Mouse (Mus musculus): Measurements from ENCODE around the gene Slc27a1.

The Slc27a1 gene

DNA sequence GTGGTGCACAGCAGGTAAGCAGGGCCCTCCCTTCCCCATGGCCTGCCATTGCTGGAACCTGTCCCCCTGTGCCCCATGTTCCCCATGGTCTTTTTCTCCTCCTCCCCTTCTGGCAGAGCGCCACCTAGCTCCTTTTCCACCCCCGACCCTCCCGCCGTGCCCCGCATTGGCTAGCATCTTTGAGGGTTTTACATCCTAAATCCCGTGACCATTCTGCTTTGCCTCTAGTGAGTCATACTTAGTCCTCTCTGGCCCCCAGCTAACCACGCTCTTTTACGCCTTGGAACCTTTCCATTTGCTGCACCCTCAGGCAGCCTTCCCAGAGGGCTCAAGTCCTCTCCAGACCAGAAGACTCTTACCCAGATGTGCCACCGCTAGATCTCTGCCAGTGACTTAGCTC lies 11.5 kb downstream of the Slc27a1 start:
- 52% methylated on average over 8 of the region's 9 CpGs for WGBS

DNA sequence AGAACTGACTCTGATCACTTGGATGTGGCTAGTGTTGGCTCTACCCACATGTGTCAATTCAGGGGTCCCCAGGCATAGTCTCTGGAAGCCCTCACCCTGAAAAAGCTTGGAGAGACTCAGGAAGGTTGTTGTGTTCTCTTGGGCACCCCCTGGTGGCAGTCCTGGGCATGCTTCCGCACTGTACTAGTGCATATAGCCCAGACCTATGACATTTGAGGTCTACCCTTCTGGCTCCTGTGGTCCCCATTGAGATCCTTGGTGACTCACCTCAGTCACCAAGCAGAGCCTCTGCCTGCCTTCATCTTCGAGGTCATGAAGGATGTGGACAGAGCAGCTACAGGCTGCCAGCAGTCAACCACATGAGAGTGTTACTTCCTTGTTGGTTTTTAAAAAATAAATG lies 18.2 kb downstream of the Slc27a1 start:
- 68% methylated on average over 2 of the region's 2 CpGs for WGBS

DNA sequence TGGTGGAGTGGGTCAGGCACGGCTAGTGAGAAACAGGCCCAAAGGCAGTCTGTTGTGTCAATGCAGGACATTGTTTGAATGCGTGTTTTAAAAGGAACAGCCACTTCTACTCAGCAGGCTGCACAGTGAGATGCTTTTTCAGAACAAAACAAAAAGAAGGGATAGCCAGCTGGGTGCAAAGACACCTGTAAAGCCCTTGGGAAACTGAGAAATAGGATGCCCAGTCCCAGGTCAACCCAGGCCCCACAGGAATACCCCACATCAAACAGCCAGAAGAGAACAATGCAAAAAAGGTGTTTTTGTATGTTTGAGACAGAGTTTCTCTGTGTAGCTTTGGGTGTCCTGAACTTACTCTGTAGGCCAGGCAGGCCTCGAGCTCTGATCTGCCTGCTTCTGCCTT lies 20.1 kb downstream of the Slc27a1 start:
- 57% methylated on average over 3 of the region's 3 CpGs for WGBS

DNA sequence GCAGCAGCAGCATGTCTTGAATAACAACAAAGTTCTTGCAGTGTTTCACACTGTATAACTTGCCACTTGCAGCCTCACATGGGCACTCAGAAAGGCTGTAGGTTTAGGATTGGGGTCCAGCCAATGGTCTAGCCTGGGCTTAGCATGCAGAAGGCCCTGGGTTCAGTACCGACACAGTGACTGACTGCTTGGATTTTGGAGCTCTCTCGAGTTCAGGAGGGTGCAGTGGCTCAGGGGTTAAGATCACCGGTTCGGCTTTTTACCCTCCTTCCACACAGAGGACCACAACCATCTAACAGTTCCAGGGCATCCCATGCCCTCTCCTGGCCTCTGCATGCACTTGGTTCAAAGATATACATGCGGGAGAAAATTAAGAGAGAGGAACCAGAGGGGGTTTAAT lies 22.3 kb downstream of the Slc27a1 start:
- WGBS, result 11% methylated on average over 5 of the region's 5 CpGs

DNA sequence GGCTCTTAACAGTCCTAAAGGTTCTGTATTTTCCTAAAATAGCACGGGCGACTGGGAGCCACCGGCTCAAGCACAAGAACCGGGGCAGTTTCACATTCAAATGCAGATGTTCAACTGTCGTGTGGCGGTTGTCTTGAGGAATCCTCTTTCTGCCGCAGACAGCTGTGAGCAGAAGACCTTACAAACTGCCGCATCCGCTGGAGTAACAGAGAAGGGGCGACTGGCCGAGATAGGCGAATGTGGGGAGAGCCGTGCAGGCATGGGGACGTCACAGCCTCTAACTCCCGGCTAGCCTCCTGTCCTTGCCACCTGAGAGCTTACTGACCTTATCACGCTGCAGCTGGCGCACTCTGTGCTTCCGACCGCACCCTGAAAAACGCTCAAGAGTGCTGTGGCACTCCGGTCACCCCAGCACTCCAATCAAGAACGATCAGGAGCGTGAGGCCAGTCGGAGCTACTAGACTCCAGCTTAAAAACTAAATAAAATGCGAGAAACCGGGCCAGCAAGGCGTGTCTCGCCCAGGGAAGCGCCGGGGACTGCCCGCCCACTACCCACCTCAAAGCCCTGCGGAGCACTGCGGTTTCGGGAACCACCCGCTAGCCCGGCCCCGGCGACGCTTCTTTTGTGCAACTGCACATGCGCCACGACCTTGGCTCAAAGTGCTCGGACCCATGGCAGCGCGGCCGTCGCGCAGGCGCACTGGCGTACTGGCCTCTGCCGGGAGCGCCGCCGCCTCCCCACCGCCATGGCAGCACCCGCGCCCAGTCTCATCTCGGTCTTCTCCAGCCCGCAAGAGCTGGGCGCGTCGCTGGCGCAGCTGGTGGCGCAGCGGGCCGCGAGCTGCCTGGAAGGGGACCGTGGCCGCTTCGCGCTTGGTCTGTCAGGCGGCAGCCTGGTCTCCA lies 23.0 kb downstream of the Slc27a1 start, which contains the start of gene Pgls:
Pgls (plus strand) TSS at position 706 of the 903 bp plus-strand sequence.
- under 1% methylated on average over 71 of the region's 71 CpGs for WGBS

DNA sequence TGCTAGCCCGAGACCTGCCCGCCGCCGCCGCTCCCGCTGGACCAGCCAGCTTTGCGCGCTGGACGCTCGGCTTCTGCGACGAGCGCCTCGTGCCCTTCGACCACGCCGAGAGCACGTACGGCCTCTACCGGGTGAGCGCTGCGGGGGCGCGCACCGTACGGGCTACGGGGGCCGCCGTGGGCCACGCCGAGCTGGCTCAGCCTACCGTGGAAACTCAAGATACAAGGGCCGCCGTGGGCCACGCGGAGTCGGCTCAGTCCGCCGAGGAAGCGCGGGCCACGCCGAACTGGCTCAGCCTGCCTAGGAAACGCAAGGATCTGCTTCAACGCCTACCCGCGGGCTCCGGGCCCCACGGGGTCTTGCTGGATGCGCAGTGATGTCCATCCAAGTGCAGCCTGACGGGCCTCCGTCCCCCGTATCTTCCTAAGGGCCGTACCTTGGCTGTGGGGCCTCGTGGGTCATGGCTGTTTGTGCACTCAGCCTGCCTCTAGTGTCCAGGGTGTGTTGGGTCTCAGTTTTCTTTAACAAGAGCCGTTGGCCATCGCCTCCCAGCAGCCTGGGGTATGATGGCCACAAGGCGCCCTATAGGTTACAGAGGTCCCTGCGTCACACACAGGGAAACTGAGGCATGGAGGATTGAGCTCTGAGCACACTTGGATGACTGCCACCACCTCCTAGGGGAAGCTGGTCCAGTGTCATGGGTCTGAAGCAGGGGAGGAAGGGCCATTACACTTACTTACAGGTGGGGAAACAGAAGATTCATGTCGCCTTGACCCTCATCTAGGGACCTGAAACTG lies 23.9 kb downstream of the Slc27a1 start:
- WGBS, result 4% methylated on average over 60 of the region's 60 CpGs

DNA sequence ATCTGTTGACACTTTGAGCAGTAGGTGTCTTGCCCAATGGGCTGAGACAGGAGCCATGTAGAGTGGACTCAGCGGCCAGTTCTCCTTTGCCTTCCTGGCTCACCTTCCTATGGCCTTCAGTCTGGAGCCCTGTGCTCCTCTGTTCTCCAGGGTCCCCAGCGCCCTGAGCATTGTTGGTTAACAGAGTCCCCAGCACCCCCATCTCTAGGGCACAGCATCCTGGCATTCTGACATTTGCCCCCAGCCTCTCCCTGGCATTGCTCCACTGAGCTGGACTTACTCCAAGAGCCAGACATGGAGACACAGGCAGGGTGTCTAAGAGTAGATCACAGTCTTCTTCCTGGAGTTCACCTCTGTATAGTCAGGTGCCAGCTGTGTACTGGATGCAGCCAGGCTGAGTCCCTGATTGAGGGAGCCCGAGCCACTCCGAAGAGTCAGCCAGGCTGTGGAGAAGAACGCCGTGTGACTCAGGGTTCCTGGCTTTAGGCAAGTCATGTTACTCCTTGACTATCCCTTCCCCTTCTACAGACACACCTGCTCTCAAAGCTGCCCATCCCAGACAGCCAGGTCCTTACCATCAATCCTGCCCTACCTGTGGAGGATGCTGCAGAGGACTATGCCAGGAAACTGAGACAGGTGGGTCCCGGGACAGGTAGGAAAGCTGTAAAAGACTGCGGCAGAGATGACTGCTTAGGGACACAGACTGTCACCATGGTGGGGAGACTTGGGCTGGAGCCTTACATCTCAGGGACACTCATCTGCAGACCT lies 25.1 kb downstream of the Slc27a1 start:
- WGBS, result 84% methylated on average over 8 of the region's 8 CpGs

DNA sequence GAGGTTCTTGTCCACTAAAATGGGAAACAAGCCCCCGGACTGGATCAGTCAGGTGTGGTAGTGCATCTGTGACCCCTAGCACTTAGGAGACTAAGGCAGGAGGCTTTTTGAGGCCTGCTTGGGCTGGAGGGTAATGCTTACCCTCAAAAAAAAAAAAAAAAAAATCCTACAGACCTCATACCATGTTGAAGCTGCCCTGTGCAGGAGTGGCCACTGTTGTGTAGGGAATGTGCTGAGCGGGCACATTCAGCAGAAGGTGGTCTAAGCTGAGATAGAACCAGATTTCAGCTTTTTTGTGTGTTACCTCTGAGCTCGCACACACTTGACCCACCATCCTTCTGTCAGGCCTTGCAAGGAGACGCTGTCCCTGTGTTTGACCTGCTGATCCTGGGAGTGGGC lies 25.6 kb downstream of the Slc27a1 start:
- WGBS, result 96% methylated on average over 4 of the region's 4 CpGs

DNA sequence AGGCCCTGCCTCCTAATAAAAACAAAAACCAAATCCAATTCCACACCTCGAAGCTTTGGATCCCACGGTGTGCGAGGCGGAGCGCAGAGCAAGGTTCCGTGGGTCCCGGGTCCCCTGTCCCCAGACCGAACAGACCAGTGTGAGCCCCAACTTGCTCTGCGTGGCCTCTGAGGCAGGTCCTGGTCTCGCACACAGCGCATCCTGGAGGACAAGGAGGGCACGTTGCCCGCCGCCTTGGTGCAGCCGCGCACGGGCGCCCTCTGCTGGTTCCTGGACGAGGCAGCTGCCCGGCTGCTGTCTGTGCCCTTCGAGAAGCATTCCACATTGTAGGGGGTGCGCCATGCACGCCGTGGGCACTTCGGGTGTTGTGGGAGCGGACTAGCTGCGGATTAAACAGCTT lies 27.2 kb downstream of the Slc27a1 start:
- 6% methylated on average over 27 of the region's 27 CpGs for WGBS

DNA sequence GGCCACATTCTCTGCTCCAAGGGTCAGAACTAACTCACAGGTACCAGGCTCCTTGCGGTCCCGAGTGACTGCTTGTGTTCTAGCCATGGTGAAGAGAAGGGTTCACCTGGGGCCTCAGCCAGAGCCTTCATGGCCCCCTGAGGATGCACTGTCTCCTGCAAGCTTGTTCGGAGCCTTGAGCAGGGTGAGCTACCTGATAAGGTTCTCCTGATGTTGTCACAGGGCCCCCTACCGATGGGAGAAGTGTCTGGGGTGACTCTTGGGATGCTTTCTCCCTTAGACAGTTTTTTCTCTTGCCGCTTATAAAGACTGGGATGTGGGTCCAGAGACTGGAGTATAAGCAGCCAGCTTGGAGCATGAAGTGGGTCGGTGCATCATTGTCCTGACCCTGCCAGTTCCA lies 27.7 kb downstream of the Slc27a1 start:
- 60% methylated on average over 6 of the region's 6 CpGs for WGBS

DNA sequence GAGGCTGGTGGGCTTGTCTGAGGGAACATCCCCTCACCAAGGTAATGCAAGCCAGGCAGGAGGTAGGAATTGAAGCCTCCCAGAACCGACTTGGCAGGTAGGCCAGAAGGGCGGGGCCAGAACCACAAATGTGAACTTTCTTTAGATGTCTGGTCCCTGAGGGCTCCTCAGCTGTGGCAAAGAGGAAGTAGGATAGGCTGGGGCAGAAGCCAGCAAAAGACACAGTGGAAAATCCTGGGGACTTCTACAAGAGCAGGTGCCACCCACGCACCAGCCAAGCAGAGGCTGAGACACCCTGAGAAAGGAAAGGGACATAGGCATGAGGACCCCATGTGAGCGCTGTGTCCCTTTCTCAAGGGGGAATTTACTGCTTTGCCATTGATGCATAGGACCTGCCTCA lies 28.1 kb downstream of the Slc27a1 start:
- 73% methylated on average over 4 of the region's 4 CpGs for WGBS

DNA sequence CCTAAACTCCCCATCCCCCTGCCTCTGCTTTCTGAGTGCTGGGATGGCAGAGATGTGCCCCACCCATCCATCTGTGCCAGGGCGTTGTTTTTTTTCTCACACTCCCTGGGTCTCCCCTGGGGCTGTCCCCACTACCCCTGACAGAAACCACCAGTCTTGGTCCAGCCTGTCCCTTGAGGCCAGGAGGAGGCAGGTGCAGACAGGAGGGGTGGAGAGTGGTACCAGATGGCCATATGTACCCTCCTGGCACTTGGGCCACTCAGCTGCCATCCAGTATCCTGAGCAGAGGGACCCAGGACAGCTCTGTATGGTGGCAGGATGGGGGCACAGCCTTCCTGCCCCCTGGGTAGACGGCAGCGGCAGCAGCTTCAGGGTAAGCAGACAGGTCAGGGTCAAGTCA lies 28.8 kb downstream of the Slc27a1 start, which contains the start of gene Fam129c:
Fam129c (plus strand) TSS at position 198 of the 400 bp plus-strand sequence.
- WGBS, result 85% methylated on average over 3 of the region's 3 CpGs

DNA sequence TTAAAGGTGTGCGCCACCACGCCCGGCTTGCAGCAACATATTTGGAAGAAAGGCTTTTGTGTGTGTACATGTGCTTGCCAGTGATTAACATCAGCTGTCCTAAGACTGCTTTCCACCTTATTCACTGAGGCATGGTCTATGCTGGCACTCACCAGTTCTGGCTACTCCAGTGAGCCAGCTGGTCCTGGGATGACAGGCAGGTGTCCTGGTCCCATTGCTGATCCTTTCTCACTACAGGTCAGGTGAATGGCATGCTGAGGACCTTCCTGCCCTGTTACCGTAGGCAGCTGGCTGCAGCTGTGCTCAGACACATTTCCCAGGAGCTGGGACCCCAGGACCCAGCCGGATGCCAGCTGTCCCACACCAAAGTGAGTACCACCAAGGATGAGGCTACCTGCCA lies 30.2 kb downstream of the Slc27a1 start:
- WGBS, result 95% methylated on average over 5 of the region's 5 CpGs

DNA sequence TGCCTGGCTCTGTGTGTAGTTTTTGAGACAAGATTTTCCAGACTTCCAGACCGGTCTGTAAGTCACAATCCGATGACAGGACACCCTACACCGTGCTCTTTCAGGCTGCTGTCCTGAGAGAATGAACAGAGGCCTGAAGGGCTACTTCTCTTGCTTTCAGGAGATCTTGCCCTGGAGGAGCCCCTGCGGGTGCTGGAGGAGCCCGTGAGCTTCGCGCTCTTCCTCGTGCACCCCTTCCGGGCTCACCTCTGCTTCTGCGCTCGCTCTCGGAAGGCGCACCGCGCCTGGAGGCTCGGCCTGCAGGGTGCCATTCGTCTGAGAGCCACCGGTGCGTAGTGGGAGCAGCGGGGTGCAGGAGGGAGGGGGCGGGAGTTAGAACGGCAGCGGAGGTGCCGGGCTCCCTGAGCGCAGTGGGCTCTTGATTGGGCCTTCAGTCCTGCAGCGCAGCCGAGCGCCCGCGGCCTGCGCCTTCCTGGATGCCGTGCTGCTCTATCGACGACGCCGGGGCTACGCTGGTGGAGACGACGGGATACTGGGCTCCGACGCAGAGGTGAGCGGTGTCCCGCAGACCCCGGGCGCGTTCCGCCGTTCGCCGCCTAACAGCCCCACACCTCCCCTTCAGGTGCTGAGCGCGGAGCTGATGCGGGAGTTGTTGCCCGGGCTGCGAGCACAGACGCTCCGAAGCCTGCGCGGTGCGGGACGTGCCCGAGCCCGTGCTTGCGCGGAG lies 33.4 kb downstream of the Slc27a1 start:
- WGBS, result 7% methylated on average over 63 of the region's 65 CpGs

DNA sequence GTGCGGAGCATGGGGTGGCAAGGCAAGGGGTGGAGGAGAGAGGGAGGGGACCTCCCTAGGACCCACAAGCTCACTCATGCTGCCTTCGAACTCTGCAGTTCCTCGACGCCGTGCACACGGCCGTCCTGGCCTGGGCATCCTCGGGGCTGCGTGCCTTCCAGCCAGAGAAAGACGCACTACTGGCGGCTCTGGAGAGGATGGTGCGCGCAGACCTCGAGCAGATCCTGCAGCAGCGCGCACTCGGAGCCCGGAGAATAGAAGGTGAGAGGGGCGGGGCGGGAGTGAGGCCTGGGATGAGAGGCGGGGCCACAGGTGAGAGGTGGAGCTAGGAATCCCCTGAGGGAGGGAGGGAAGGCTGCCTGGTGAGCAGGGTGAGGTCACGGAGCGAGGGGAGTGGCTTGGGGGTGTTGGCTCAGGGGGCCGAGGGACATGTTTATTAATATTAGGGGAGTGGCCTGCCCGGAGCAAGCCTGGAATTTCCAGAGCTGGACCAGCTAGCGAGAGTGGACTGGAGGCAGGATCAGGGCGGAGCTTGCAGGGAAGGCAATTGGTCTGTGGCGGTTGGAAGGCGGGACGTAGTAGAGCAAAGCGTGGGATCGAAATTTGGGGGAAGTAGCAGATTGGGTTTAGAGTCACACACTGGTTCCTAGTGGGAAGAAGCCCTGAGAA lies 34.1 kb downstream of the Slc27a1 start:
- 9% methylated on average over 32 of the region's 32 CpGs for WGBS

DNA sequence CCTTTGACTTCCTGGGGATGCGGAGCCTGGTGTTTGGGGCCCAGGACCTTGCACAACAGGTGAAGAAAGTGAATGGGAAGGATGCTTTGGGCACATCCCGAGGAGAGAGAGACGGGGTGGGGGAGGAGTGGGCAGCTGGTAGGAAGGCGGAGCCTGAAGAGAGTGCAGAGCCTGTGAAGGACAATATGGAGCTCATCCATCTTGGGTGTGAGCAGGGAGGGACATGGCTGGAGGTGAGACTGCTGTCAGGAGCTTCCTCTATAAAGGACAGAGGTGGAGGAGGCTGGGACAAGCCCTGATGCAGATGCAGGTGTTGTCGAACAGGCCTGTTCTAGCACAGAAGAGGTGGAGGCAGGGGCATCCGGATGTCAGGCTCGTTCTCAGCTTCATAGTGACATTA lies 35.3 kb downstream of the Slc27a1 start:
- 76% methylated on average over 7 of the region's 7 CpGs for WGBS

DNA sequence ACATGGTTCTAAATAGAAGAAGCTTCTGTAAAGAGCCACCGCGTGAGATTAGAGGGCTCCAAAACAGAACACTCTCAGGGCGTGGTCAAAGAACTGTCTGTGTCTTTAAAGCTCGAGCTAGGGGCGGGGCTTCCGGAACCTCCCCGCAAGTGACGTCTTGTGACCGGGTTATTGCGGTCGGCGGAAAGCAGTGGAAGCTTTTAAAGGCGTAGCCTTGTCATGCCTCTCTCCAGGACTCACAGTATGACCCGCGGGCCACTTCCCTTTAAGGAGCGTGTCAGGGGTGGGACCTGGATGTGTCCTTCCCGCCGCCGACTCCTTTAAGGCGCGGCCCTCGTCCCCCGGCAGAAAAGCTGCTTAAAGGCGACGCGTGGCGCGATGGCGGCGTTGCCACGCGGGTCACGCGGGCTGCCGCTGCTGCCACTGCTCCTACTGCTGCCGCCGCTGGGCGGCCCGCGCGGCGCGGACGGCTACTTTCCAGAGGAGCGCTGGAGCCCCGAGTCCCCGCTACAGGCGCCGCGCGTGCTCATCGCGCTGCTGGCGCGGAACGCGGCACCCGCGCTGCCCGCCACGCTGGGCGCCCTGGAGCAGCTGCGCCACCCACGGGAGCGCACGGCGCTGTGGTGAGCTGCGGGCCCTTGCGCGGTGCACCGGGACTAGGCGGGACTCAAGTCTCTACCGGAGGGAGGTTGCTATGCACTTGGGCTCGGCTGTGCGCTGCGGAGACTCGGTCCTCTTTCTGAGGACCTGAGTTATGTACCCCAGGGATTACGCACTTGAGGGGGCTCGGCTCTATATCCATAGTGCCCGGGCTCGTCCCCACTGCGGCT lies 42.4 kb downstream of the Slc27a1 start, which contains the start of gene Colgalt1:
Colgalt1 (plus strand) TSS at position 177 of the 830 bp plus-strand sequence.
- WGBS, result under 1% methylated on average over 82 of the region's 82 CpGs

DNA sequence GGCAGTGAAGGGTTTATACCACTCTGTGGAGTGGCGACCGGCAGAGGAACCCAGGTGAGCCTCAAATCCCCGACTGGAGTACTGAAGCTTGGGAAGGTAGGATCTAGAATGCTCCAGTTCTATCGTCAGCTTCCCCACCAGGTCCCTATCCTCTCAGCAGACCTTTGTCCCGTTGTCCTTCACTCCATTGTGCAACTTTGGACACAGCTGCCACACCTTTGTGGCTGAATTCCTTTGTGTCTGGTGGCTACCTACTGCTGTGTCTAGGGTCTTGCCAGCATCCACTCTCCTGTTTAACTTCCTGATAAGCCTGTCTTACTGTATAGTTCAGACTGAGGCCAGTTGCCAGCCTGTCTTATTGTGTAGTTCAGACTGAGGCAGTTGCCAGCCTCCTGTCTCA lies 43.5 kb downstream of the Slc27a1 start:
- 30% methylated on average over 5 of the region's 5 CpGs for WGBS

DNA sequence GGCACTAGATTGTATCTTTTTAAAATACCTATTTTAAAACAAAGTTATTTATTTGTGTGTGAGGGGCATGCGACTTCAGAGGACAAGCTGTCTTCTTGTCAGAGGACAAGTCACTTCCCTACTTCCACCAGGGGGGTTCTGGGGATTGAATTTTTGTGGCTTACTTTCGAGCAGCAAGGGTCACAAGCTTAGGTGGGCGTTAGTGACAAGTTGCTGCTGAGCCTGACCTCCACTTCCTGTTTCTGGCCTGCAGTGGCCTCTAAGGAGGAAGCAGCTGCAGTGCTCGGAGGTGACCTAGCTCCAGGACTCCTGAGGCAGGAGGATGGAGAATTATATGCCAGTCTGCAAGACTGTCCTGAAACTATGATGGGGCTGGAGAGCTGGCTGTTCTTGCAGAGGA lies 44.7 kb downstream of the Slc27a1 start:
- 63% methylated on average over 4 of the region's 4 CpGs for WGBS

DNA sequence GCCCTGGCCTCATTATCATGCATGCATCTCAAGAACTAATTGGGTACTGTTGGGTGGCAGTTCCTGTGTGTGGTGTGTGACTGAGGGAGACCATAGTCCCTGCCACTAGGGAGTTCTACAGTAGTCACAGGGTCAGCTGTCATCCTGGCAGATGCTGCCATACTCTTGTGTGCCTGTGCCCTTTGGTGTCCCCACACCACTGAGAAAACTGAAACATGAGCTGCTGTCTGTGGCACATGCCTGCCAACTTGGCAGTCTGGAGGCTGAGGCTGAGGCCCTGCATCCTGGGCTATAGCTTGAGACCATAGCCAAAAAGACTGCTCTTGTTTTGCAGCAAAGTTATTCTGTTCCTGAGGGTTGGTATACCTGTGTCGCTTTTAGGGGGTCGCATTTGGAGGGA lies 51.1 kb downstream of the Slc27a1 start:
- WGBS, result 97% methylated on average over 2 of the region's 2 CpGs
